In the genomic region with DNA sequence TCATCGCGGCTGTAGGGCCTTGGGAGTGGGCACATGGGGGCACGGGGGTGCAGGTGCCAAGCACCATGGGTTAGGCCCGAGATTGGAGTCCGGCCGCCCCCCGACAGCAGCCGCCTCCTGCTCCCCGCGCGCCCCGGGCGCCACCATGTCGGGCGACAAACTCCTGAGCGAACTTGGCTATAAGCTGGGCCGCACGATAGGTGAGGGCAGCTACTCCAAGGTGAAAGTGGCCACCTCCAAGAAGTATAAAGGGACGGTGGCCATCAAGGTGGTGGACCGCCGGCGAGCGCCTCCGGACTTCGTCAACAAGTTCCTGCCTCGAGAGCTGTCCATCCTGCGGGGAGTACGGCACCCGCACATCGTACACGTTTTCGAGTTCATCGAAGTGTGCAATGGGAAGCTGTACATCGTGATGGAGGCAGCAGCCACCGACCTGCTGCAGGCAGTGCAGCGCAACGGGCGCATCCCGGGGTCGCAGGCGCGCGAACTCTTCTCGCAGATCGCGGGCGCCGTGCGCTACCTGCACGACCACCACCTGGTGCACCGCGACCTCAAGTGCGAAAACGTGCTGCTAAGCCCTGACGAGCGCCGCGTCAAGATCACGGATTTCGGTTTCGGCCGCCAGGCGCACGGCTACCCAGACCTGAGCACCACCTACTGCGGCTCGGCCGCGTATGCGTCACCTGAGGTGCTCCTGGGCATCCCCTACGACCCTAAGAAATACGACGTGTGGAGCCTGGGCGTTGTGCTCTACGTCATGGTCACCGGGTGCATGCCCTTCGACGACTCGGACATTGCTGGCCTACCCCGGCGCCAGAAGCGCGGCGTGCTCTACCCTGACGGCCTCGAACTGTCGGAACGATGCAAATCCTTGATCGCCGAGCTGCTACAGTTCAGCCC, we compare ENCODE assay signal across 8 mouse cellular contexts. TPM values are rescaled to one million over a fixed set of nuclear protein-coding genes. Genes with fewer than 3 reads are reported as not detected.
DNase-seq lines count a peak whose midpoint lies in the region; ATAC-seq lines count a peak whose summit lies in the region.

A gene (plus strand): TSS at position 22 of the 900 bp plus-strand sequence.
A gene (minus strand): TSS at position 396 of the 900 bp plus-strand sequence.
A gene (minus strand): TSS at position 550 of the 900 bp plus-strand sequence.

- peaks cover 14% of the 10 kb centered on the region; the same call in 1 of the 2 replicates for H3K36me3 ChIP-seq in embryonic facial prominence, embryonic 14.5 days (ENCODE audit: control insufficient read depth, insufficient read depth, low read length)
- H3K36me3 ChIP-seq in macrophage (ENCODE audit: inconsistent target), result no peaks in the 10 kb centered on the region

- H3K27me3 ChIP-seq in embryonic facial prominence, embryonic 14.5 days (replicated peaks; ENCODE audit: control insufficient read depth, insufficient read depth, low read length), result no peaks in the 10 kb centered on the region

- intact Hi-C loops in heart, postnatal 36 days (cut with DNase I), result no loop called here

- no peaks in the 10 kb centered on the region for H3K9me3 ChIP-seq in embryonic facial prominence, embryonic 14.5 days (ENCODE audit: control insufficient read depth, low read length)

- H3K4me2 ChIP-seq in embryonic facial prominence, embryonic 14.5 days (ENCODE audit: low read depth, low read length), result peak within 1 kb of the TSS; percentile 97

- peaks cover 40% of the 10 kb centered on the region for H3K79me2 ChIP-seq in macrophage (ENCODE audit: inconsistent target)

- peaks cover 24% of the 10 kb centered on the region for H3K4me1 ChIP-seq in embryonic facial prominence, embryonic 14.5 days (ENCODE audit: control insufficient read depth, insufficient read depth, low read length)

- H3K9ac ChIP-seq in embryonic facial prominence, embryonic 14.5 days (ENCODE audit: low read depth, low read length), result peak within 1 kb of the TSS; percentile 80

- H3K27ac ChIP-seq in embryonic facial prominence, embryonic 14.5 days (replicated peaks; ENCODE audit: low read depth, low read length), result peak within 1 kb of the TSS; percentile 87
- H3K27ac ChIP-seq in macrophage, result peak within 1 kb of the TSS; percentile 79

- peak within 1 kb of the TSS; percentile 68 for H3K4me3 ChIP-seq in embryonic facial prominence, embryonic 14.5 days (ENCODE audit: low read depth, low read length)
- H3K4me3 ChIP-seq in macrophage (ENCODE audit: inconsistent target), result peak within 1 kb of the TSS; percentile 91

- WGBS in embryonic facial prominence, embryonic 14.5 days, result 8% methylated on average over 47 of the region's 89 CpGs
- 4% methylated on average over 76 of the region's 89 CpGs for WGBS in macrophage (ENCODE audit: missing documents)

- ATAC-seq in activated CD4-positive, CD25-positive, alpha-beta regulatory T cell, adult 4 months, result peak; percentile 45
- peak; percentile 20 for ATAC-seq in embryonic facial prominence, embryonic 14.5 days (ENCODE audit: low read depth)

- DNase-seq in frontal cortex, adult 2 months (ENCODE audit: extremely low spot score in 1 of 2, low spot score in 1 of 2), result no peak
- DNase-seq in frontal cortex, postnatal 36 days (ENCODE audit: low spot score in 2 of 2), result no peak
- no peak for DNase-seq in embryonic facial prominence, embryonic 14.5 days (ENCODE audit: low spot score)
- peak; percentile 48 to 63 for DNase-seq in heart, postnatal 36 days
- peak in 1 of 2 experiments; percentile 30 for DNase-seq in layer of hippocampus, postnatal 25 days (ENCODE audit: extremely low spot score in 1 of 2, low spot score in 1 of 2)
- peak; percentile 54 to 84 for DNase-seq in spleen, postnatal 4 days (ENCODE audit: low spot score in 2 of 2)

RNA-seq across cellular contexts. Expression of the first gene that starts in this region (rescaled TPM):
- polyA plus RNA-seq in frontal cortex, adult 2 months (2012; rRNA removed), result 0.22 and 0.46 TPM in 2 replicates
- not detected for polyA plus RNA-seq in activated CD4-positive, CD25-positive, alpha-beta regulatory T cell, adult 4 months (2017; shearing (Covaris generic))
- 2.5 and 3.1 TPM in 2 replicates for polyA plus RNA-seq in embryonic facial prominence, embryonic 14.5 days (2014; fragmentation: Nextera tagmentation; extraction: Ambion mirVana)
- total RNA-seq in heart, postnatal 36 days (2021), result not detected
- under 1 TPM; 0.27 to 0.28 TPM for total RNA-seq in layer of hippocampus, postnatal 25 days (2021)
- total RNA-seq in macrophage (2018; cell fraction: chromatin; rRNA removed), result under 1 TPM in 5 of 26 experiments, not detected in 21; 0.55 to 0.86 (median 0.70) TPM
- under 1 TPM in 24 of 26 experiments, not detected in 2; 0.09 to 0.80 (median 0.35) TPM for total RNA-seq in macrophage (2018; cell fraction: cytosol; rRNA removed)
- 1 to 10 TPM in 2 of 26 experiments, under 1 TPM in 9, not detected in 15; 0.39 to 1.2 (median 0.60) TPM for total RNA-seq in macrophage (2018; cell fraction: nucleus; rRNA removed)
- 0.22 to 0.84 TPM in 2 of 3 replicates, not detected in the other for polyA plus RNA-seq in macrophage (2018)

RNA-seq across cellular contexts. Expression of the second gene that starts in this region (rescaled TPM):
- 189 and 193 TPM in 2 replicates for polyA plus RNA-seq in frontal cortex, adult 2 months (2012; rRNA removed)
- polyA plus RNA-seq in activated CD4-positive, CD25-positive, alpha-beta regulatory T cell, adult 4 months (2017; shearing (Covaris generic)), result 100 to 1,000 TPM; 231 to 276 TPM
- polyA plus RNA-seq in embryonic facial prominence, embryonic 14.5 days (2014; fragmentation: Nextera tagmentation; extraction: Ambion mirVana), result 185 and 201 TPM in 2 replicates
- total RNA-seq in heart, postnatal 36 days (2021), result 100 to 1,000 TPM; 451 to 482 TPM
- total RNA-seq in layer of hippocampus, postnatal 25 days (2021), result 100 to 1,000 TPM; 159 to 174 TPM
- 10 to 100 TPM in 6 of 26 experiments, 1 to 10 TPM in 19, under 1 TPM in 1; 0.81 to 18.8 (median 6.0) TPM for total RNA-seq in macrophage (2018; cell fraction: chromatin; rRNA removed)
- 100 to 1,000 TPM in 3 of 26 experiments, 10 to 100 TPM in 23; 70.4 to 103 (median 93.4) TPM for total RNA-seq in macrophage (2018; cell fraction: cytosol; rRNA removed)
- total RNA-seq in macrophage (2018; cell fraction: nucleus; rRNA removed), result 10 to 100 TPM; 10.9 to 49.2 (median 25.6) TPM
- polyA plus RNA-seq in macrophage (2018), result 46.3 to 85.8 TPM (median 78.8 TPM) in 3 replicates

RNA-seq across cellular contexts. Expression of the third gene that starts in this region (rescaled TPM):
- polyA plus RNA-seq in frontal cortex, adult 2 months (2012; rRNA removed), result 41.1 and 45.9 TPM in 2 replicates
- under 1 TPM in 1 of 2 experiments, not detected in 1; 0.82 TPM for polyA plus RNA-seq in activated CD4-positive, CD25-positive, alpha-beta regulatory T cell, adult 4 months (2017; shearing (Covaris generic))
- 3.6 and 3.8 TPM in 2 replicates for polyA plus RNA-seq in embryonic facial prominence, embryonic 14.5 days (2014; fragmentation: Nextera tagmentation; extraction: Ambion mirVana)
- 10 to 100 TPM in 1 of 2 experiments, 1 to 10 TPM in 1; 9.1 to 12.1 TPM for total RNA-seq in heart, postnatal 36 days (2021)
- total RNA-seq in layer of hippocampus, postnatal 25 days (2021), result 10 to 100 TPM; 29.0 to 37.5 TPM
- total RNA-seq in macrophage (2018; cell fraction: chromatin; rRNA removed), result not detected
- 1 to 10 TPM in 3 of 26 experiments, under 1 TPM in 13, not detected in 10; 0.14 to 1.8 (median 0.49) TPM for total RNA-seq in macrophage (2018; cell fraction: cytosol; rRNA removed)
- 1 to 10 TPM in 2 of 26 experiments, under 1 TPM in 1, not detected in 23; 0.72 to 3.0 (median 1.6) TPM for total RNA-seq in macrophage (2018; cell fraction: nucleus; rRNA removed)
- 0.68 TPM in 1 of 3 replicates, not detected in the others for polyA plus RNA-seq in macrophage (2018)

Comparison
In these comparisons a context has a peak if more than half of its experiments do, and no peak if none do; other contexts are left out.
1. DNase-seq: peak in heart, postnatal 36 days (2 of 2) and spleen, postnatal 4 days (2 of 2); none in frontal cortex, adult 2 months (0 of 2), frontal cortex, postnatal 36 days (0 of 2) and embryonic facial prominence, embryonic 14.5 days (single experiment).